Mouse (Mus musculus) megakaryocyte-erythroid progenitor cell, adult 5-6 weeks (primary cell): ENCODE data around the gene Gpbar1. TPM values are rescaled to one million over a fixed set of nuclear protein-coding genes. Genes with fewer than 3 reads are reported as not detected.

Source experiments
- ATAC-seq: replicated peaks from 2 replicates; pipeline ENCODE4 v1.8.0; 2016; ENCODE audit warnings: mild to moderate bottlenecking, inconsistent platforms; ENCODE audit not compliant: severe bottlenecking, poor library complexity, low FRiP score, low TSS enrichment
- total RNA-seq, 2 experiments: library from RNA; stranded (forward) in 1 of 2; stranded (reverse) in 1 of 2; fragments of 200-1000, 215-1000 nt in 1 of 2; fragments of >200 nt in 1 of 2; fragmentation: Nextera tagmentation in 1 of 2; gene quantifications; 2 replicates each; pipeline ENCODE4 v1.2.3; 2014 to 2017

Gpbar1 gene
- total RNA-seq, 2 experiments from 2014 or later, result 1.0 TPM; not detected in 1

- ATAC-seq, result no peak
Observed at GRCm38 (mm10) chr1:74293306-74293960, 15.1 kb downstream of the Gpbar1 start.

- no peak for ATAC-seq
Observed at GRCm38 (mm10) chr1:74294090-74294643, 15.8 kb downstream of the Gpbar1 start.

GRCm38 (mm10) chr1:74294733-74295455, 16.5 kb downstream of the Gpbar1 start:
- no peak for ATAC-seq

- ATAC-seq, result peak; percentile 96
Observed at GRCm38 (mm10) chr1:74295456-74296171, 17.3 kb downstream of the Gpbar1 start.

GRCm38 (mm10) chr1:74296477-74296876, 18.1 kb downstream of the Gpbar1 start:
- no peak for ATAC-seq

- no peak for ATAC-seq
Observed at GRCm38 (mm10) chr1:74297269-74297668, 18.9 kb downstream of the Gpbar1 start.

GRCm38 (mm10) chr1:74298157-74298750, 19.9 kb downstream of the Gpbar1 start:
- ATAC-seq, result no peak

- no peak for ATAC-seq
Observed at GRCm38 (mm10) chr1:74298996-74299395, 20.6 kb downstream of the Gpbar1 start.

GRCm38 (mm10) chr1:74300347-74301110, 22.2 kb downstream of the Gpbar1 start:
- ATAC-seq, result no peak

- no peak for ATAC-seq
Observed at GRCm38 (mm10) chr1:74302229-74302628, 23.9 kb downstream of the Gpbar1 start.

- ATAC-seq, result no peak
Observed at GRCm38 (mm10) chr1:74302835-74303234, 24.5 kb downstream of the Gpbar1 start.

GRCm38 (mm10) chr1:74303509-74304338, 25.4 kb downstream of the Gpbar1 start:
- peak; percentile 80 for ATAC-seq

- ATAC-seq, result no peak
Observed at GRCm38 (mm10) chr1:74304339-74304790, 26.0 kb downstream of the Gpbar1 start.

GRCm38 (mm10) chr1:74304946-74305345, 26.6 kb downstream of the Gpbar1 start:
- no peak for ATAC-seq

- ATAC-seq, result no peak
Observed at GRCm38 (mm10) chr1:74305522-74305921, 27.2 kb downstream of the Gpbar1 start, which contains the start of gene Tmbim1. Gene Tmbim1 (minus strand): TSS chr1:74305622.

GRCm38 (mm10) chr1:74307146-74307545, 28.8 kb downstream of the Gpbar1 start:
- ATAC-seq, result no peak

GRCm38 (mm10) chr1:74308001-74308964, 29.9 kb downstream of the Gpbar1 start:
- ATAC-seq, result no peak
